Mouse (Mus musculus) bone marrow, adult 2 months (tissue): Measurements from ENCODE around the gene Jph3.

Experiments
- CTCF ChIP-seq: fragments of 200-500 bp; IDR thresholded peaks from 2 replicates; pipeline ENCODE4 v1.5.1; 2011; ENCODE audit warnings: low read length, control low read depth; ENCODE audit not compliant: control insufficient read depth, insufficient read depth
- POLR2A ChIP-seq: fragments of 200-500 bp; IDR thresholded peaks from 2 replicates; pipeline ENCODE4 v1.6.1; 2011; ENCODE audit warnings: low read depth, mild to moderate bottlenecking, control low read depth, low read length, borderline replicate concordance; ENCODE audit not compliant: control insufficient read depth

DNA sequence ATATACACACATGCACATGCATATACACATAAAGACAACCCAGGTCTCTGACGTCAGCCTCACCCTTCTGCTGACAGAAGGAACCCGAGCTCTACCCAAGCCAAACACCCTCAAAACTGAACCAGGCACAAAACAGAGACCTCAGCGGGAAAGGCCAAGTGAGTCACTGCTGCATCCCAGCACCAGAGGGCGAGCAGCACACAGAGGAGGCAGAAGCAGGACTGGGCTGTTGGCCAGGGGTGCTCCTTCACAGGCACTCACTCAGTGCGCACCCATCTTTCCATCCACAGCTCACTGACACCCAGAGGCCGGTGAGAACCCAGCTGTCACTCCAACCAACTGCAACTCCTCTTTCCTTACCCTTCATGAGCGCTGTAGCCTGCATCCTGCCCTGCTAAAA, 88.8 kb downstream of the Jph3 start:
- TF ChIP-seq CTCF: no peak
- TF ChIP-seq POLR2A: no peak
